Mouse (Mus musculus) right cerebral cortex, postnatal 36 days (tissue): ENCODE results near the gene Prp2.
"Not testable (repeated sequence)": the region's sequence is repeated elsewhere in the genome, so short reads cannot be mapped to it uniquely, and the experiment has no call there.

ENCODE experiments used
- DNase-seq, 2 experiments: peaks; one replicate each; pipeline ENCODE4 v3.0.0; 2022; ENCODE audit warnings: low spot score in 2 of 2, mixed read lengths in 1 of 2

Gene Prp2

GRCm38 (mm10) chr6:132595613-132596012, at the start of gene Prp2:
Gene Prp2 (plus strand): TSS chr6:132595913.
- DNase-seq = not testable (repeated sequence)

DNA sequence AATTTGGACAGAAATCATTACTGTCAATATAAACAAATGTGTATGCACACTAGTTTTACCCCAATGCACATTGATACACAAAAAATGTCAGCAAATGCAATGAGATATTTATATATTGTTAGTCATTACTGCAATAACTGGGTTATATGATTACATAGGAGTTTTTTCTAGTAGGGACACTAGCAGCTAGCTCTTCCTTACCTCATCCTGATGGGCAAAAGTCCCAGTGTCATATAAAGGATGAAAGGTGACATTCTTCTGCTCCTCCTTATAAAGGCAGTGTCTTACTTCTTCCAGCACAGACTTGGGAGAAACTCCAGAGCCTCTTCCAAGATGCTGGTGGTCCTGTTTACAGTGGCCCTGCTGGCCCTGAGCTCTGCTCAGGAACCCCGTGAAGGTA, 26.2 kb upstream of the Prp2 start, which contains the start of gene Prh1:
Prh1 (plus strand) TSS at position 301 of the 400 bp plus-strand sequence.
- not testable (repeated sequence) for DNase-seq

GRCm38 (mm10) chr6:132649399-132649798, 53.7 kb downstream of the Prp2 start:
- no peak for DNase-seq
